Mouse (Mus musculus): Measurements from ENCODE around the gene Ddx6. TPM values are rescaled to one million over a fixed set of nuclear protein-coding genes. Genes with fewer than 3 reads are reported as not detected.
A peak's percentile ranks its signal among the peaks of the same experiment; 100 is the strongest.

Gene Ddx6
- polyA plus RNA-seq, 1 experiment from 2014 or later, result 15.2 TPM

DNA sequence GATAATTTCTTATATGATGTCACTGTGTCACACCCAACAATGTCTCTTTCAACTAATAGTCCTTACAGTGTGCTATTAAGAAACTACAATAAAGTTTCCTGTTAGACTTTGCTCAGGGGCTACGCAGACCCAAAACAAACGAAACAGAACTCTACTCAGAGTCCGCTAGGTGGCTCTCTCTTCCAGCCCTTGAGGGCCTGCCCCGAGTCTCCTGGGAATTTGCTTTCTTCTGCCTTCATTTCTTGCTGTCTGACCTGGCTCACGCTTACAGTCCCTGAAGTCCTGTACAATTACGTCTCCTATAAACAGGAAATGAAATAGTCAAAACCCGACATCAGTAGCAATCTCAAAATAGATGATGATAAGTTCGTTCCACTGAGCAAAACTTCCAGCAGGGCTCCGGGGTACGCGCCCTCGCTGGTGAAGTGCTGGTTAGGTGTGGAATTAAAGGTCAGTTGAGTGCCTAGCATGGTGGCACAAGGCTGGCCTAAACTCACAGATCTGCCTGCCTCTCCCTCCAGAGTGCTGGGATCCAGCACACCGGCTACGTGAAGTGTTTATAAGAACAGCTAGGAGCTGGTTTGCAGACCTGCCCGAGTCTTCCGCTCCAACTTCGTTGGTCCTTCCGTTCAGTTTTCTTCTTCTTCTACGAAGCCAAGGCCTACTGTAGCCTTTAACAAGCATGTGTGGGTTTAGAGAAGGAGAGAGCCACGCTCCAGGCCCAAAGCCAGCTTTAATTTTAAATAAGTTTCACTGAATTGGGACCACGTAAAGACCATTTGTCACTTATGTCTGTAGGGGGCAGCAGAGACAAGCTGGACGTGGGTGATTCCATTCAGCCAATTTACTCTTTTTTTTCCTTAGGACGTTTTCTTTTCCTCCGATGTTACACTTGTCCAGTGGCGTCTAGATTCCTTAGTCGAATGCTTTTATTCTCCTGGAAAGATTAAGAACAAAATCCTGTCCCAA lies 50.7 kb downstream of the Ddx6 start:
- 17% methylated on average over 26 of the region's 26 CpGs for WGBS
- 0 out of 2 replicates have a peak overlapping the region, but pooled peaks have one; percentile 36 for H3K27ac ChIP-seq (ENCODE audit: low read length)
- ATAC-seq (ENCODE audit: low read depth), result peak; percentile 76

DNA sequence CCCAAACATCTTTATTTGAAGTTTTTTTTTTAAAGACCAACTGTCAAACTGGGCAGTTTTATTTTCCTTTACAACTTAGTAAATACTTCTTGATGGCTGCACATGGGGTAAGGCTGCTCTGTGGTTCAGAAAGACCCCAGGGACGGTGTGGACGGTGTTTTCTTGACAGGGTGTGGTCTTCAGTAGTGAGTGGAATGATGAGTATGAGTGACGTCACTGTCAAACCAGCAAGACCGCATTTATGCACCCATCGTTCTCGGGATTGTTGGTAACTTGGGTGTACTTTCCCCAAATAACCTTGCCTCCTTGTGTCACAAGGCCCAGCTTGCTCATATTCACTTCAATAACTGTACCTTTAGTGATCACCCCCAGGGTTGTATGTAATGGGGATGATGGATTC lies 59.0 kb downstream of the Ddx6 start:
- WGBS, result 76% methylated on average over 6 of the region's 6 CpGs
- H3K9me3 ChIP-seq (ENCODE audit: control insufficient read depth, low read length), result no peaks in the 10 kb centered on the region
- no peaks in the 10 kb centered on the region for H3K36me3 ChIP-seq (ENCODE audit: control insufficient read depth, insufficient read depth, low read length)
- no peaks in the 10 kb centered on the region for H3K27me3 ChIP-seq (ENCODE audit: control insufficient read depth, insufficient read depth, low read depth, low read length)
- no peak for ATAC-seq (ENCODE audit: low read depth)
- H3K27ac ChIP-seq (ENCODE audit: low read length), result no peak overlapping the region
- H3K4me1 ChIP-seq (replicated peaks; ENCODE audit: control insufficient read depth, insufficient read depth, low read length), result no peaks in the 10 kb centered on the region
- H3K9ac ChIP-seq (ENCODE audit: low read length), result no peak overlapping the region
- no peak overlapping the region for H3K4me2 ChIP-seq (ENCODE audit: low read depth, low read length)
- H3K4me3 ChIP-seq (ENCODE audit: low read length), result no peak overlapping the region

More for the DNA sequence above, 50.7 kb downstream of the Ddx6 start:
- Histone ChIP-seq H3K4me1 (replicated peaks; ENCODE audit: control insufficient read depth, insufficient read depth, low read length) (peaks cover 5% of the 10 kb centered on the region), H3K27me3 (ENCODE audit: control insufficient read depth, insufficient read depth, low read depth, low read length) (no peaks in the 10 kb centered on the region), H3K4me3 (ENCODE audit: low read length) (peak overlapping the region; percentile 38), H3K4me2 (ENCODE audit: low read depth, low read length) (peak overlapping the region; percentile 64), H3K9me3 (ENCODE audit: control insufficient read depth, low read length) (no peaks in the 10 kb centered on the region), H3K9ac (ENCODE audit: low read length) (peak overlapping the region; percentile 61), H3K36me3 (ENCODE audit: control insufficient read depth, insufficient read depth, low read length) (no peaks in the 10 kb centered on the region)

DNA sequence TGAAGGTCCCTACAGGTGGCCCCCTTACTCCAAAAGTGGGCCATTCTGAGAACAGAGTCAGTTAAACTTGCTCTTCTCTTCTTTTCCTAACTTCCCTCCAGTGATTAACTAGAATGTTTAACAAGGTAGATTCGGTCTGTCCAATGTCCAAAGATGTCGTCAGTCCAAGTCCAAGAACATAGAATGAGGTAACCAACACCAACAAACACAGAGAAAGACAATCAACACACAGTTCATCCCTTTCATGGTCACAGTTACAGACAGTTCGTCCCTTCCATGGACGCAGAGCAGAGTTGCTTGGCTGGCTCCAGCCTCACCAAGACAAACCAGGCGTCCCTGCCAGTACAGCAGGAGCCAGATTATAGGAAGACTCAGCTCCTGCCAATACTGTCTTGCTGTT lies 66.7 kb downstream of the Ddx6 start:
- WGBS, result 85% methylated on average over 5 of the region's 5 CpGs
- no peaks in the 10 kb centered on the region for H3K27me3 ChIP-seq (ENCODE audit: control insufficient read depth, insufficient read depth, low read depth, low read length)
- H3K36me3 ChIP-seq (ENCODE audit: control insufficient read depth, insufficient read depth, low read length), result no peaks in the 10 kb centered on the region
- no peaks in the 10 kb centered on the region for H3K4me1 ChIP-seq (replicated peaks; ENCODE audit: control insufficient read depth, insufficient read depth, low read length)
- no peak overlapping the region for H3K9ac ChIP-seq (ENCODE audit: low read length)
- no peak overlapping the region for H3K4me3 ChIP-seq (ENCODE audit: low read length)
- H3K9me3 ChIP-seq (ENCODE audit: control insufficient read depth, low read length), result 0 out of 2 replicates have a peak, but pooled peaks cover 2% of the 10 kb centered on the region
- ATAC-seq (ENCODE audit: low read depth), result no peak
- no peak overlapping the region for H3K27ac ChIP-seq (ENCODE audit: low read length)
- no peak overlapping the region for H3K4me2 ChIP-seq (ENCODE audit: low read depth, low read length)

DNA sequence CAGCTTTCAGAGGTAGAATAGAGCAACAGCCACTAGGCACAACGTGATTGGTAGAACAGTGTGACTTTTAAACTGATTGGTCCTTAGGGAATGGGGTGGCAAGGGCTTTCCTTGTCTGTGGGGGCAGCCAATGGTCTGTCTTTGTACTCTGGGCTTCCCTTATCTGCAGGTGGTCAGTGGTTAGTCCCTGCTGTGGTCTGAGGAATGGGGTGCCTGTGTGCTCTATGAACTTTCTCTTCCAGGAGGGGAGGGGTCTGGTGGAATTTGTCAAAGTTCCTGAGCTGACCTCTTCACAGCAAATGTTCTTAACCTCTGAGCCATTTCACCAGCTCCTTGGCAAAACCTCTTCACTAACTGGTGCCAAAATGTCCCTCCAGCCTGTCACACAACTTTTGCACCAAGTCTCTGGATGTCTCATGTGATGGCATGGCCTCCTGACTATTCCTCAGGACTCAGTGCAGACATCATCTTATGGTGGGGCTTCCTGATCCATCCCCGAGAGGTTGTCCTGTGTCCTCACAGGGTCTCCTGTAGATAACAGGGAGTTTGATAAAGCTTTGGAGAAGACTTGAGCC lies 67.7 kb downstream of the Ddx6 start:
- Histone ChIP-seq H3K4me1 (replicated peaks; ENCODE audit: control insufficient read depth, insufficient read depth, low read length) (no peaks in the 10 kb centered on the region), H3K27ac (ENCODE audit: low read length) (no peak overlapping the region), H3K4me3 (ENCODE audit: low read length) (no peak overlapping the region), H3K9me3 (ENCODE audit: control insufficient read depth, low read length) (0 out of 2 replicates have a peak, but pooled peaks cover 2% of the 10 kb centered on the region), H3K36me3 (ENCODE audit: control insufficient read depth, insufficient read depth, low read length) (no peaks in the 10 kb centered on the region), H3K9ac (ENCODE audit: low read length) (no peak overlapping the region), H3K27me3 (ENCODE audit: control insufficient read depth, insufficient read depth, low read depth, low read length) (no peaks in the 10 kb centered on the region), H3K4me2 (ENCODE audit: low read depth, low read length) (no peak overlapping the region)
- ATAC-seq (ENCODE audit: low read depth), result no peak
- WGBS, result 60% methylated on average over 2 of the region's 2 CpGs

DNA sequence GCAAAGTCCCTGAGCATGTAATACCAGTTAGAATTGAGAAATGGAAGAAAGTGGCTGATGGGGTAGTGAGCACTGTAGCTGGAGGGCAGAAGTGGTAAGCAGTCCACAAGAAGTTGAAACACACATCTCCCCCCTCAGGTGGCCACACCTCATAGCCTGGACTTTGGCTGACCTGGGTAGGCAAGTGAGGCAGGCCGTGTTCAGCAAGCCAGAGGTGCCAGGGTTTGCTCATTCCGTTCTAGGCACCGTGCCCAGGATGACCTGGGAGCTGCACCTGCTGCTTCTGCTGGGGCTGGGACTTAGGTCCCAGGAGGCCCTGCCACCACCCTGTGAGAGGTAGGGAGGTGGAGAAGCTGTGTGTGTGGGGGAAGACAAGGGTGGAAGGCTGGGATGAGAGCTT lies 68.3 kb downstream of the Ddx6 start, which contains the start of gene Treh:
Gene Treh (plus strand): TSS at position 229 of the 400 bp plus-strand sequence.
- Histone ChIP-seq H3K4me3 (ENCODE audit: low read length) (no peak within 1 kb of the TSS), H3K4me2 (ENCODE audit: low read depth, low read length) (no peak within 1 kb of the TSS), H3K27me3 (ENCODE audit: control insufficient read depth, insufficient read depth, low read depth, low read length) (no peaks in the 10 kb centered on the region), H3K27ac (ENCODE audit: low read length) (no peak within 1 kb of the TSS), H3K36me3 (ENCODE audit: control insufficient read depth, insufficient read depth, low read length) (no peaks in the 10 kb centered on the region), H3K9ac (ENCODE audit: low read length) (no peak within 1 kb of the TSS), H3K9me3 (ENCODE audit: control insufficient read depth, low read length) (0 out of 2 replicates have a peak, but pooled peaks cover 2% of the 10 kb centered on the region), H3K4me1 (replicated peaks; ENCODE audit: control insufficient read depth, insufficient read depth, low read length) (no peaks in the 10 kb centered on the region)
- no peak for ATAC-seq (ENCODE audit: low read depth)
- WGBS, result 79% methylated on average over 3 of the region's 3 CpGs

DNA sequence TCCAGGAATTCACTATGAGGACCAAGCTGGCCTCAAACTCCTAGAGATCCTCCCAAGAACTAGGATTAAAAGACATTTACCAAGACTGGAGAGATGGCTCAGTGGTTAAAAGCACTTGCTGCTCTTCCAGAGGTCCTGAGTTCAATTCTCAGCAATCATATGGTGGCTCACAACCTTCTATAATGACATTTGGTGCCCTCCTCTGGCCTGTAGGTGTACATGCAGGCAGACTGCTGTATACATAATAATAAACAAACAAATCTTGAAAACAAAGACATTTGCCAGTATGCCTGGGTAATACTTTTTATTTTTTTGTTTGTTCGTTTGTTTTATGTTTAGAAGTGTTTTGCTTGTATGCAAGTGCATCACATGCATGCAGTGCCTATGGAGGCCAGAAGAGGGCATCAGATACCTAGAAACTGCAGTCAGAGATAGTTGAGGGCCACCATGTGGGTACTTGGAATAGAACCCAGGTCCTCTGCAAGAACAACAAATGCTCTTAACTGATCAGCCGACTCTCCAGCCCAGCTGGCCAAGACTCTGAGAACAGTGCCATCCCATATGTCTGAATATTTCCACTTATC lies 73.7 kb downstream of the Ddx6 start:
- 91% methylated on average over 2 of the region's 2 CpGs for WGBS

GRCm38 (mm10) chr9:44679565-44679964 lies 74.9 kb downstream of the Ddx6 start:
- Histone ChIP-seq H3K27ac (ENCODE audit: low read length) (no peak overlapping the region), H3K4me1 (replicated peaks; ENCODE audit: control insufficient read depth, insufficient read depth, low read length) (no peaks in the 10 kb centered on the region), H3K36me3 (ENCODE audit: control insufficient read depth, insufficient read depth, low read length) (no peaks in the 10 kb centered on the region), H3K9ac (ENCODE audit: low read length) (no peak overlapping the region), H3K27me3 (ENCODE audit: control insufficient read depth, insufficient read depth, low read depth, low read length) (no peaks in the 10 kb centered on the region), H3K4me3 (ENCODE audit: low read length) (no peak overlapping the region), H3K9me3 (ENCODE audit: control insufficient read depth, low read length) (no peaks in the 10 kb centered on the region), H3K4me2 (ENCODE audit: low read depth, low read length) (no peak overlapping the region)
- 72% methylated on average over 5 of the region's 5 CpGs for whole genome bisulfite sequencing
- no peak for ATAC-seq (ENCODE audit: low read depth)

More for the DNA sequence above, 73.7 kb downstream of the Ddx6 start:
- Histone ChIP-seq H3K9me3 (ENCODE audit: control insufficient read depth, low read length) (no peaks in the 10 kb centered on the region), H3K4me2 (ENCODE audit: low read depth, low read length) (no peak overlapping the region), H3K36me3 (ENCODE audit: control insufficient read depth, insufficient read depth, low read length) (no peaks in the 10 kb centered on the region), H3K4me1 (replicated peaks; ENCODE audit: control insufficient read depth, insufficient read depth, low read length) (no peaks in the 10 kb centered on the region), H3K9ac (ENCODE audit: low read length) (no peak overlapping the region), H3K27me3 (ENCODE audit: control insufficient read depth, insufficient read depth, low read depth, low read length) (no peaks in the 10 kb centered on the region), H3K27ac (ENCODE audit: low read length) (no peak overlapping the region), H3K4me3 (ENCODE audit: low read length) (no peak overlapping the region)
- no peak for ATAC-seq (ENCODE audit: low read depth)

DNA sequence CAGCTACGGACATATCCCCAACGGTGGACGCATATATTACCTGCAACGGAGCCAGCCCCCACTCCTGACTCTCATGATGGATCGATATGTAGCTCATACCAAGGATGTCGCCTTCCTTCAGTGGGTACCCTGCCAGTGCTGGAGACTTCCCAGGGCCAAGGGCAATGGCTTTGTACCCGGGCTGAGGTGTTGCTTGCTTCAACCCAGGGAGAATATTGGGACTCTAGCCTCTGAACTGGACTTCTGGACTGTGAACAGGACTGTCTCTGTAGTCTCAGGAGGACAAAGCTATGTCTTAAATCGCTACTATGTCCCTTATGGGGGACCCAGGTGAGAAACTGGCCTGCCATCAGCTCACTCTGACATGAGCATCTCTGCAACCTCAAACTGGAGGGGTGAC lies 78.4 kb downstream of the Ddx6 start:
- Histone ChIP-seq H3K4me1 (replicated peaks; ENCODE audit: control insufficient read depth, insufficient read depth, low read length) (peaks cover 5% of the 10 kb centered on the region; the same call in 1 of the 2 replicates), H3K4me2 (ENCODE audit: low read depth, low read length) (no peak overlapping the region), H3K9ac (ENCODE audit: low read length) (no peak overlapping the region), H3K9me3 (ENCODE audit: control insufficient read depth, low read length) (no peaks in the 10 kb centered on the region), H3K27me3 (ENCODE audit: control insufficient read depth, insufficient read depth, low read depth, low read length) (no peaks in the 10 kb centered on the region), H3K4me3 (ENCODE audit: low read length) (no peak overlapping the region), H3K36me3 (ENCODE audit: control insufficient read depth, insufficient read depth, low read length) (0 out of 2 replicates have a peak, but pooled peaks cover 3% of the 10 kb centered on the region), H3K27ac (ENCODE audit: low read length) (no peak overlapping the region)
- ATAC-seq (ENCODE audit: low read depth), result no peak
- WGBS, result 83% methylated on average over 8 of the region's 8 CpGs
